Mouse (Mus musculus): ENCODE results near the gene Acad12.
"Not testable (repeated sequence)": the region's sequence is repeated elsewhere in the genome, so short reads cannot be mapped to it uniquely, and the experiment has no call there.

The Acad12 gene

GRCm38 (mm10) chr5:121618592-121619513 is at the start of gene Acad12:
Acad12 (minus strand) TSS chr5:121618938.
- peak; percentile 73 for DNase-seq (ENCODE audit: low spot score)

- no peak for DNase-seq (ENCODE audit: low spot score)
These were observed 49.7 kb upstream of the Acad12 start for GRCm38 (mm10) chr5:121668411-121668810.

- DNase-seq (ENCODE audit: low spot score) = no peak
These were observed 48.3 kb upstream of the Acad12 start for GRCm38 (mm10) chr5:121667067-121667466.

- DNase-seq (ENCODE audit: low spot score) = no peak
These were observed 46.2 kb upstream of the Acad12 start for GRCm38 (mm10) chr5:121664971-121665370.

- DNase-seq (ENCODE audit: low spot score) = no peak
These were observed 45.3 kb upstream of the Acad12 start for GRCm38 (mm10) chr5:121664078-121664477.

- DNase-seq (ENCODE audit: low spot score) = no peak
These were observed 44.7 kb upstream of the Acad12 start for GRCm38 (mm10) chr5:121663456-121663855.

- DNase-seq (ENCODE audit: low spot score) = no peak
These were observed 42.8 kb upstream of the Acad12 start for GRCm38 (mm10) chr5:121661494-121661893.

GRCm38 (mm10) chr5:121660897-121661254 is 42.1 kb upstream of the Acad12 start:
- DNase-seq (ENCODE audit: low spot score) = peak; percentile 21

GRCm38 (mm10) chr5:121660059-121660896 is 41.5 kb upstream of the Acad12 start, which contains the start of the genes Acad10 and Brap:
Acad10 (minus strand) TSS chr5:121660514.
Brap (plus strand) TSS chr5:121660563.
- DNase-seq (ENCODE audit: low spot score) = peak; percentile 81

GRCm38 (mm10) chr5:121657656-121658055 is 38.9 kb upstream of the Acad12 start:
- not testable (repeated sequence) for DNase-seq (ENCODE audit: low spot score)

- DNase-seq (ENCODE audit: low spot score) = not testable (repeated sequence)
These were observed 38.1 kb upstream of the Acad12 start for GRCm38 (mm10) chr5:121656866-121657265.

GRCm38 (mm10) chr5:121654526-121654925 is 35.8 kb upstream of the Acad12 start:
- no peak for DNase-seq (ENCODE audit: low spot score)

- no peak for DNase-seq (ENCODE audit: low spot score)
These were observed 30.4 kb upstream of the Acad12 start for GRCm38 (mm10) chr5:121649134-121649533.

GRCm38 (mm10) chr5:121639601-121640000 is 20.9 kb upstream of the Acad12 start:
- no peak for DNase-seq (ENCODE audit: low spot score)

- DNase-seq (ENCODE audit: low spot score) = no peak
These were observed 18.6 kb upstream of the Acad12 start for GRCm38 (mm10) chr5:121637296-121637695.

GRCm38 (mm10) chr5:121634668-121635067 is 15.9 kb upstream of the Acad12 start:
- no peak for DNase-seq (ENCODE audit: low spot score)

- no peak for DNase-seq (ENCODE audit: low spot score)
These were observed 14.1 kb upstream of the Acad12 start for GRCm38 (mm10) chr5:121632804-121633203.

GRCm38 (mm10) chr5:121631106-121631647 is 12.4 kb upstream of the Acad12 start:
- DNase-seq (ENCODE audit: low spot score) = not testable (repeated sequence)

GRCm38 (mm10) chr5:121627871-121628270 is 9.1 kb upstream of the Acad12 start:
- peak; percentile 70 for DNase-seq (ENCODE audit: low spot score)

GRCm38 (mm10) chr5:121623241-121623640 is 4.5 kb upstream of the Acad12 start:
- no peak for DNase-seq (ENCODE audit: low spot score)

GRCm38 (mm10) chr5:121621102-121621501 is 2.4 kb upstream of the Acad12 start:
- DNase-seq (ENCODE audit: low spot score) = no peak

GRCm38 (mm10) chr5:121614921-121615320 is 3.8 kb downstream of the Acad12 start:
- not testable (repeated sequence) for DNase-seq (ENCODE audit: low spot score)
